Mouse (Mus musculus) lung, embryonic 14.5 days (tissue): ENCODE results near the gene Hlcs. TPM values are rescaled to one million over a fixed set of nuclear protein-coding genes. Genes with fewer than 3 reads are reported as not detected.
A peak's percentile ranks its signal among the peaks of the same experiment; 100 is the strongest.

ENCODE experiments used
- ATAC-seq: fragments of 200-750 bp; cut with Nextera tagmentation; 2 replicates; pipeline ENCODE4 v1.8.0; 2017; ENCODE audit warnings: mild to moderate bottlenecking, moderate TSS enrichment, moderate library complexity; ENCODE audit not compliant: insufficient read depth
- DNase-seq: peaks from one replicate; pipeline ENCODE4 v3.0.0-alpha.2; 2015
- H3K27ac ChIP-seq: fragments of 300-500 bp; sonication (generic); 2 replicates; pipeline ENCODE4 v1.5.1; 2014; ENCODE audit warnings: low read depth, mild to moderate bottlenecking, moderate library complexity
- H3K27me3 ChIP-seq: fragments of 300-500 bp; sonication (generic); 2 replicates; pipeline ENCODE4 v1.6.1; 2014; ENCODE audit warnings: low read length, control low read depth; ENCODE audit not compliant: insufficient read depth
- H3K36me3 ChIP-seq: fragments of 300-500 bp; sonication (generic); 2 replicates; pipeline ENCODE4 v1.6.1; 2014; ENCODE audit warnings: control low read depth; ENCODE audit not compliant: insufficient read depth
- H3K4me1 ChIP-seq: fragments of 300-500 bp; sonication (generic); 2 replicates; pipeline ENCODE4 v1.6.1; 2014; ENCODE audit warnings: antibody characterized with exemption, control low read depth; ENCODE audit not compliant: insufficient read depth
- H3K4me2 ChIP-seq: fragments of 300-500 bp; sonication (generic); 2 replicates; pipeline ENCODE4 v1.6.1; 2014; ENCODE audit warnings: mild to moderate bottlenecking
- H3K4me3 ChIP-seq: fragments of 300-500 bp; sonication (generic); 2 replicates; pipeline ENCODE4 v1.5.1; 2014; ENCODE audit warnings: low read depth, low read length
- H3K9ac ChIP-seq: fragments of 300-500 bp; sonication (generic); 2 replicates; pipeline ENCODE4 v1.6.1; 2014
- H3K9me3 ChIP-seq: fragments of 300-500 bp; sonication (generic); 2 replicates; pipeline ENCODE4 v1.6.1; 2016; ENCODE audit warnings: low read depth, low read length, control low read depth
- CTCF ChIP-seq: IDR thresholded peaks from 2 replicates; pipeline ENCODE4 v1.5.1; 2016; ENCODE audit warnings: antibody characterized with exemption, low read depth
- WGBS: fragments of 180-500 bp; shearing (Covaris S2); extraction: QIAGEN DNeasy Blood & Tissue Kit; methylation state at CpG from one replicate; pipeline ENCODE4 v1.1.7; 2014; 5-methylcytosine and 5-hydroxymethylcytosine counted together
- polyA plus RNA-seq: library from polyadenylated mRNA; unstranded; fragments of >200 nt; fragmentation: Nextera tagmentation; extraction: Ambion mirVana; gene quantifications from 2 replicates; pipeline ENCODE4 v1.2.1, GENCODE M21; 2014

The Hlcs gene
- polyA plus RNA-seq, 1 experiment from 2014 or later = 8.0 TPM

DNA sequence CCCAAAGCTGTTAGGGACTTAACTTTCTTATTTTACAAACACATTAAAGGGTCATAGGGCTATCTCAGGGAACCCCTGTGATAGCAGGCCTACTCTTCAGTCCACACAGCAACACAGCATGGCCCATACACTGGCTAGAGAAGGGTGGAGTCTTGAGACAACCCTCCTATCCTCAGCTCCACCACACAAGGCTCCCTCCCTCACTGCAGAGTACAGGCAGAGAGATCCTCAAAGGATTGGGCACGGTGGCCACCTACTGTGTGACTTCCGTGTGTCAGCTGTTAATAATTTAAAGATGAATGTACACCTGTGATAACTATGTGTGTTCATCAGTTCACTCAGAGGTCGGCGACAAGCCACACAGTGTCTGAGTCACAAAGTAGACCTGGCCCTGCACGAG lies 112.0 kb downstream of the Hlcs start:
- DNase-seq (no peak), ATAC-seq (no peak)
- H3K4me2 ChIP-seq = no peak overlapping the region
- no peak overlapping the region for H3K27ac ChIP-seq
- no peaks in the 10 kb centered on the region for H3K9me3 ChIP-seq
- H3K4me3 ChIP-seq = no peak overlapping the region
- H3K36me3 ChIP-seq = no peaks in the 10 kb centered on the region
- no peak for TF ChIP-seq CTCF
- 49% methylated on average over 5 of the region's 5 CpGs for WGBS
- H3K4me1 ChIP-seq = no peaks in the 10 kb centered on the region
- H3K27me3 ChIP-seq = no peaks in the 10 kb centered on the region
- H3K9ac ChIP-seq = no peak overlapping the region

GRCm38 (mm10) chr16:94195913-94196312 lies 117.5 kb downstream of the Hlcs start:
- H3K4me3 ChIP-seq = no peak overlapping the region
- H3K9ac ChIP-seq = no peak overlapping the region
- TF ChIP-seq CTCF = no peak
- no peak for ATAC-seq
- no peaks in the 10 kb centered on the region for H3K9me3 ChIP-seq
- 40% methylated on average over 5 of the region's 5 CpGs for WGBS
- H3K4me2 ChIP-seq = no peak overlapping the region
- H3K27me3 ChIP-seq = no peaks in the 10 kb centered on the region
- no peak overlapping the region for H3K27ac ChIP-seq
- no peak for DNase-seq
- no peaks in the 10 kb centered on the region for H3K4me1 ChIP-seq
- no peaks in the 10 kb centered on the region for H3K36me3 ChIP-seq

DNA sequence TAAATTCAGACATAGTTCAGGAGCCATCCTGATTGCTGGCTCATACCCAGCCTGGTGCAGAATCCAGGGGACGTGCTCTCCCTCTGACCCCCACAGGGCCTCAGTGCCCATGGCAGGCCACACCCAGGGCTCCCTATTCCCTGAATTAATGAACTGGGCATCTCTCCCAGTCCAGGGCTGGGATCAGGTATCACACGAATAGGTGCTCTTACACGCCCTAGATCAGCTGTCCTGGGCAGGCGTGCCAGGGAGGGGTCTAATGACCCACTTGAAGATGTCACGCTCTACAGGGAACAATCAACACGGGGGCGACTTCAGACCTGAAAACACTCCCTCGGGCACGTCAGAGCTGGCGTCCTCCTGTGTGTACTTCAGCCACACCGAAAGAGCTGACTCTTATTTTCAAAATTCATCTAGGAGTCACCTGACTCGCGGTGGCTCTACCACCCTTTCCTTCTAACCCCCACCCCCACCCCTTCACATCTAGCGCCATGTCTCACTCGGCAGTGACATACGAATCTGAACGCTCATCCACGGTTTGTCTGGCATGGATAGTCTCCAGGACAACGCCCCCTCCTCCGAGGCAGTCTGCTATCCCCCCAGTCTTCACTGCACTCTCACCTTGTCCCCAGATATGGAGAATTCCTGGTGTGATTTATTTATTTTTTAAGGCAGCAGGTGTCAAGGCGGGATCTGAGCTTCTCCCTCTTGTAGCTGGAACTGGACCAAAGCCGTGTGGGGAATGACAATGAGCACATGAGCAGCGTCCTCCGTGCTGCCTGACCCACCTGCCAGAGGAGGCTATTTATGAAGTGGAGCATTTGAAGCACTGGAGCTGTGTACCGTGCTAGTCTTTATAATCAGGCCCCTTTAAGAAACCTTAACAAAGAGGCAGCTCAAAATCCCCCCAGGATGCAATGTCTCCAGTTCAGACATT lies 121.7 kb downstream of the Hlcs start:
- DNase-seq = no peak
- no peaks in the 10 kb centered on the region for H3K4me1 ChIP-seq
- no peak overlapping the region for H3K4me2 ChIP-seq
- H3K9ac ChIP-seq = no peak overlapping the region
- TF ChIP-seq CTCF = no peak
- 72% methylated on average over 25 of the region's 25 CpGs for WGBS
- no peak overlapping the region for H3K27ac ChIP-seq
- ATAC-seq = no peak
- H3K9me3 ChIP-seq = no peaks in the 10 kb centered on the region
- no peaks in the 10 kb centered on the region for H3K27me3 ChIP-seq
- no peak overlapping the region for H3K4me3 ChIP-seq
- H3K36me3 ChIP-seq = no peaks in the 10 kb centered on the region

- Histone ChIP-seq H3K27me3 (no peaks in the 10 kb centered on the region), H3K4me3 (no peak overlapping the region), H3K27ac (no peak overlapping the region), H3K4me2 (no peak overlapping the region), H3K9ac (no peak overlapping the region), H3K36me3 (no peaks in the 10 kb centered on the region), H3K4me1 (no peaks in the 10 kb centered on the region), H3K9me3 (no peaks in the 10 kb centered on the region)
- ATAC-seq = no peak
- WGBS = 89% methylated on average over 5 of the region's 5 CpGs
- DNase-seq = no peak
- no peak for TF ChIP-seq CTCF
These were observed 123.1 kb downstream of the Hlcs start for GRCm38 (mm10) chr16:94190256-94190655.

- H3K27ac ChIP-seq = no peak overlapping the region
- no peaks in the 10 kb centered on the region for H3K9me3 ChIP-seq
- WGBS = 52% methylated on average over 12 of the region's 12 CpGs
- no peak overlapping the region for H3K4me3 ChIP-seq
- DNase-seq (no peak), ATAC-seq (no peak)
- H3K36me3 ChIP-seq = no peaks in the 10 kb centered on the region
- no peaks in the 10 kb centered on the region for H3K27me3 ChIP-seq
- no peak overlapping the region for H3K9ac ChIP-seq
- TF ChIP-seq CTCF = no peak
- no peaks in the 10 kb centered on the region for H3K4me1 ChIP-seq
- H3K4me2 ChIP-seq = no peak overlapping the region
These were observed 126.8 kb downstream of the Hlcs start for GRCm38 (mm10) chr16:94186526-94186925.

GRCm38 (mm10) chr16:94185430-94185829 lies 127.9 kb downstream of the Hlcs start:
- Histone ChIP-seq H3K9ac (no peak overlapping the region), H3K4me2 (no peak overlapping the region), H3K27me3 (0 out of 2 replicates have a peak, but pooled peaks cover 2% of the 10 kb centered on the region), H3K4me3 (no peak overlapping the region), H3K9me3 (no peaks in the 10 kb centered on the region), H3K4me1 (no peaks in the 10 kb centered on the region), H3K27ac (no peak overlapping the region), H3K36me3 (no peaks in the 10 kb centered on the region)
- WGBS = 36% methylated on average over 16 of the region's 16 CpGs
- no peak for TF ChIP-seq CTCF
- DNase-seq (peak; percentile 51), ATAC-seq (peak; percentile 52; the same call in 1 of the 2 replicates)

DNA sequence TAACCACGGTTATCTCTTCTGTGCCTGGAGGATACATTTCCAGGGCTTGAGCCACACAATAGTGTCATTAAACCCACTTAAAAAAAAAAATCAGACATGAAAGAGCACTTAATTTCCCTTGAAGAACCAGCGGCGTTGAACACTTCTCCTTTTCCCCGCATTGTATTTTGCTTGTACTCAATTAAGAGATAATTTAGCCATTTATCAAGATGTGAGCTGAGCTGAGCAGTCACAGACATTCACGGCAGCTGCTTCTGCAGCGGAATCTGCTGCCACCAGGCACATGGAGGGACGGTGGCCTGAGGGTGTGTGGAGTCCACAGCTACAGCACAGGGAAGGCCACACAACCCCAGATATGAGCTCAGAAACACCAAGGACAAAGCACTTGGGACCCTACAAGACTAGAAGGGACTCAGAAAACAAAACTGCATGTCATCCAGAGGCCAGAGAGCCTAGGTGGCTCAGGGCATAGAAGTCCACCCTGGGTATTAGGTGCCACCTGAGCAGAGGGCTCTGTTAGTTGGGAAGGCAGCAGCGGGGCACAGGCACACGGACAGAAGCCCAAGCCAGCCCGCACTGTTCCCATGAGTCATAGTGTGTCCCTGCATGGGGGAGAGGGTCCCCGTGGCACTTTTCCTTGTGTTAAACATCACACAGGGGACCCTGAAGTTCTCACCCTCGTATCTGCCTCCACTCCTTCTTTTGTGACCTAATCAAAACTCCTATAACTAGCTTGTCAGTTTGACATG lies 133.1 kb downstream of the Hlcs start:
- H3K9ac ChIP-seq = no peak overlapping the region
- TF ChIP-seq CTCF = no peak
- H3K4me1 ChIP-seq = no peaks in the 10 kb centered on the region
- H3K27me3 ChIP-seq = 0 out of 2 replicates have a peak, but pooled peaks cover 4% of the 10 kb centered on the region
- WGBS = 46% methylated on average over 12 of the region's 12 CpGs
- no peak for ATAC-seq
- no peaks in the 10 kb centered on the region for H3K9me3 ChIP-seq
- no peak overlapping the region for H3K4me3 ChIP-seq
- DNase-seq = no peak
- H3K36me3 ChIP-seq = no peaks in the 10 kb centered on the region
- no peak overlapping the region for H3K27ac ChIP-seq
- H3K4me2 ChIP-seq = no peak overlapping the region
